In genomic region chr8:104061989-104062820, GRCm38 (mm10) we compare ENCODE assay signal across 10 mouse cellular contexts. TPM values are rescaled to one million over a fixed set of nuclear protein-coding genes. Genes with fewer than 3 reads are reported as not detected.
DNase-seq lines count a peak whose midpoint lies in the region; ATAC-seq and TF ChIP-seq lines count a peak whose summit lies in the region.
"Had no signal": no experiment of that assay in that cellular context is flagged by ENCODE, and none has a peak within 500 bp of the region (broad histone marks: within the 10 kb centered on the region; RNA-seq: fewer than 3 reads in every experiment).

No protein-coding gene starts in this region.

- no peak for TF ChIP-seq CTCF in brain, embryonic 14.5 days (IDR thresholded peaks at IDR 0.05; ENCODE audit: borderline replicate concordance, extremely low read depth, insufficient read depth, insufficient read length)
- TF ChIP-seq CTCF in midbrain, postnatal 0 days (IDR thresholded peaks at IDR 0.05), result no peak

- WGBS in hindbrain, embryonic 12.5 days, result 35% methylated on average over 15 of the region's 15 CpGs
- WGBS in midbrain, postnatal 0 days, result 28% methylated on average over 15 of the region's 15 CpGs

- no peak overlapping the region for H3K9ac ChIP-seq in hindbrain, embryonic 12.5 days
- H3K9ac ChIP-seq in midbrain, postnatal 0 days (replicated peaks; ENCODE audit: low read length, poor library complexity, severe bottlenecking), result no peak overlapping the region

- H3K36me3 ChIP-seq in hindbrain, embryonic 12.5 days, result no peaks in the 10 kb centered on the region
- no peaks in the 10 kb centered on the region for H3K36me3 ChIP-seq in midbrain, postnatal 0 days (ENCODE audit: insufficient read depth, low read length)

- H3K27me3 ChIP-seq in hindbrain, embryonic 12.5 days, result no peaks in the 10 kb centered on the region; the same call in 1 of the 2 replicates
- no peaks in the 10 kb centered on the region for H3K27me3 ChIP-seq in midbrain, postnatal 0 days (ENCODE audit: insufficient read depth, low read length)

- ATAC-seq in hindbrain, embryonic 12.5 days (ENCODE audit: low FRiP score), result peak; percentile 89
- peak; percentile 50 for ATAC-seq in midbrain, postnatal 0 days (ENCODE audit: low FRiP score)
- no peak for ATAC-seq in monocyte, adult 5-6 weeks (replicated peaks; ENCODE audit: insufficient number of reproducible peaks, low FRiP score, low TSS enrichment, poor library complexity, severe bottlenecking)

- TF ChIP-seq POLR2A in brain, embryonic 14.5 days (IDR thresholded peaks at IDR 0.05; ENCODE audit: borderline replicate concordance, extremely low read depth, insufficient read depth, insufficient read length, poor library complexity, severe bottlenecking), result no peak

- peak overlapping the region; percentile 77 for H3K27ac ChIP-seq in hindbrain, embryonic 12.5 days
- H3K27ac ChIP-seq in midbrain, postnatal 0 days (ENCODE audit: low read depth, low read length), result 0 out of 2 replicates have a peak overlapping the region, but pooled peaks have one; percentile 12
- H3K27ac ChIP-seq: heart, adult 2 months had no signal

- peak; percentile 18 for DNase-seq in gastrocnemius, adult 18-20 months (ENCODE audit: low spot score)
- no peak for DNase-seq in gastrocnemius, postnatal 10 days
- peak; percentile 89 for DNase-seq in brain, embryonic 14.5 days (ENCODE audit: low read depth)
- peak; percentile 73 for DNase-seq in midbrain, postnatal 0 days (ENCODE audit: low spot score)
- DNase-seq in thymus, postnatal 14 days, result no peak
- no peak for DNase-seq in cerebellum, postnatal 36 days
- DNase-seq: B cell, adult 2 months had no signal

- H3K4me2 ChIP-seq in hindbrain, embryonic 12.5 days (replicated peaks), result peak overlapping the region; percentile 30
- H3K4me2 ChIP-seq in midbrain, postnatal 0 days (ENCODE audit: low read depth, low read length, poor library complexity, severe bottlenecking), result no peak overlapping the region

- H3K4me3 ChIP-seq in hindbrain, embryonic 12.5 days, result no peak overlapping the region
- H3K4me3 ChIP-seq in midbrain, postnatal 0 days (ENCODE audit: low read depth, low read length), result no peak overlapping the region
- H3K4me3 ChIP-seq: heart, adult 2 months had no signal

- H3K4me1 ChIP-seq in hindbrain, embryonic 12.5 days, result peaks cover 20% of the 10 kb centered on the region
- H3K4me1 ChIP-seq in midbrain, postnatal 0 days (ENCODE audit: insufficient read depth, low read length), result peaks cover 5% of the 10 kb centered on the region; the same call in 1 of the 2 replicates

- no peaks in the 10 kb centered on the region for H3K9me3 ChIP-seq in hindbrain, embryonic 12.5 days (replicated peaks)
- no peaks in the 10 kb centered on the region for H3K9me3 ChIP-seq in midbrain, postnatal 0 days (ENCODE audit: low read length)

RNA-seq across cellular contexts. Expression of gene Cdh5, which starts 39.2 kb away (rescaled TPM):
- total RNA-seq in gastrocnemius, adult 18-20 months (2021), result 10 to 100 TPM; 33.7 to 40.2 TPM
- total RNA-seq in gastrocnemius, postnatal 10 days (2021), result 100 to 1,000 TPM; 145 to 168 TPM
- polyA plus RNA-seq in brain, embryonic 14.5 days (2012; rRNA removed), result 18.2 and 34.6 TPM in 2 replicates
- 16.2 and 20.6 TPM in 2 replicates for polyA plus RNA-seq in hindbrain, embryonic 12.5 days (2016; fragmentation: Nextera tagmentation; extraction: Ambion mirVana)
- total RNA-seq in midbrain, postnatal 0 days (2014; rRNA removed), result 18.6 and 22.0 TPM in 2 replicates
- polyA plus RNA-seq in midbrain, postnatal 0 days (2015; fragmentation: Nextera tagmentation; extraction: Ambion mirVana), result 8.6 and 9.7 TPM in 2 replicates
- total RNA-seq in monocyte, adult 5-6 weeks (2017), result not detected in 3 replicates

Comparison
In these comparisons a context has a peak if more than half of its experiments do, and no peak if none do; other contexts are left out.
1. DNase-seq: peak in gastrocnemius, adult 18-20 months (single experiment), brain, embryonic 14.5 days (single experiment) and midbrain, postnatal 0 days (single experiment); none in gastrocnemius, postnatal 10 days (single experiment), thymus, postnatal 14 days (single experiment) and cerebellum, postnatal 36 days (0 of 2).
2. RNA of gene Cdh5, which starts 39.2 kb away (total RNA-seq): 145 to 168 TPM in gastrocnemius, postnatal 10 days, 33.7 to 40.2 TPM in gastrocnemius, adult 18-20 months and 18.6 to 22.0 TPM in midbrain, postnatal 0 days; not detected in monocyte, adult 5-6 weeks; every median in the first group is over 10 times any median in the second.